ENCODE assay signal across 24 mouse cellular contexts in the genomic region with DNA sequence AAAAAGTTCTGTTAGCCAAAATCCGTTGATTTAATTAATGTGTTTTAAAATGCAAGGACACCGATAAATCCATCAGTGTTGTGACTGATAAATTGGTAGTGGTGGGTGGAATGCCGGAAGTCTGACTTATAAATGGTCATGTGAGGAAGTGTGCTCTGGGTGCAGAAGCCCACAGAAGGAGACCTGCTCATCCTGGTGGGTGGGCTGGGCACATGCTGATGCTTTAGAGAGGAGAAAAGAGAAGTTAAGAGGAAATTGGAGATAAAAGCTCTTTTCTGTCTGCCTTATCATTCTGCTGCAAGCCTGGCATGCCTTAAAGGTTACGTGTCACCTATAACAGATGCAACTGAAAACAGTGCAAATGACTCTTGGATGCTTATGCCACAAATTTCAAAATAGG.
DNase-seq lines count a peak whose midpoint lies in the region; ATAC-seq and TF ChIP-seq lines count a peak whose summit lies in the region.
"Had no signal": no experiment of that assay in that cellular context is flagged by ENCODE, and none has a peak within 500 bp of the region (broad histone marks: within the 10 kb centered on the region; RNA-seq: fewer than 3 reads in every experiment).

No protein-coding gene starts in this region.

- no peaks in the 10 kb centered on the region for H3K36me3 ChIP-seq in midbrain, embryonic 11.5 days (ENCODE audit: control insufficient read depth, insufficient read depth, low read length)
- H3K36me3 ChIP-seq in midbrain, postnatal 0 days (ENCODE audit: insufficient read depth, low read length): no peaks in the 10 kb centered on the region
- H3K36me3 ChIP-seq: embryonic facial prominence, embryonic 13.5 days; embryonic facial prominence, embryonic 15.5 days; forebrain, embryonic 10.5 days; forebrain, embryonic 12.5 days; G1E had no signal

- H3K27me3 ChIP-seq in midbrain, embryonic 11.5 days (ENCODE audit: control insufficient read depth, insufficient read depth, low read length): no peaks in the 10 kb centered on the region
- H3K27me3 ChIP-seq in midbrain, postnatal 0 days (ENCODE audit: insufficient read depth, low read length): no peaks in the 10 kb centered on the region
- H3K27me3 ChIP-seq: CH12.LX; embryonic facial prominence, embryonic 15.5 days; forebrain, embryonic 12.5 days; Patski had no signal

- H3K9me3 ChIP-seq in midbrain, embryonic 11.5 days (ENCODE audit: control insufficient read depth, low read length): no peaks in the 10 kb centered on the region
- no peaks in the 10 kb centered on the region for H3K9me3 ChIP-seq in midbrain, postnatal 0 days (ENCODE audit: low read length)
- H3K9me3 ChIP-seq: embryonic facial prominence, embryonic 13.5 days; embryonic facial prominence, embryonic 15.5 days; forebrain, embryonic 10.5 days; forebrain, embryonic 12.5 days had no signal

- no peak for TF ChIP-seq CTCF in midbrain, postnatal 0 days (IDR thresholded peaks at IDR 0.05)

- no peak overlapping the region for H3K4me3 ChIP-seq in midbrain, embryonic 11.5 days (ENCODE audit: low read depth, low read length)
- no peak overlapping the region for H3K4me3 ChIP-seq in midbrain, postnatal 0 days (ENCODE audit: low read depth, low read length)
- H3K4me3 ChIP-seq: embryonic facial prominence, embryonic 13.5 days; embryonic facial prominence, embryonic 15.5 days; erythroblast, embryonic 14.5 days; forebrain, embryonic 10.5 days; forebrain, embryonic 12.5 days had no signal

- 90% methylated on average over 4 of the region's 4 CpGs for WGBS in midbrain, embryonic 11.5 days
- 66% methylated on average over 4 of the region's 4 CpGs for WGBS in midbrain, postnatal 0 days

- H3K4me2 ChIP-seq in midbrain, embryonic 11.5 days: no peak overlapping the region
- H3K4me2 ChIP-seq in midbrain, postnatal 0 days (ENCODE audit: low read depth, low read length, poor library complexity, severe bottlenecking): no peak overlapping the region
- H3K4me2 ChIP-seq: embryonic facial prominence, embryonic 13.5 days; embryonic facial prominence, embryonic 15.5 days; forebrain, embryonic 12.5 days had no signal

- H3K4me1 ChIP-seq in midbrain, embryonic 11.5 days (ENCODE audit: control insufficient read depth, insufficient read depth, low read length): no peaks in the 10 kb centered on the region
- no peaks in the 10 kb centered on the region for H3K4me1 ChIP-seq in midbrain, postnatal 0 days (ENCODE audit: insufficient read depth, low read length)
- H3K4me1 ChIP-seq: embryonic facial prominence, embryonic 15.5 days had no signal

- no peak overlapping the region for H3K27ac ChIP-seq in midbrain, embryonic 11.5 days (ENCODE audit: low read depth, low read length)
- no peak overlapping the region for H3K27ac ChIP-seq in midbrain, postnatal 0 days (ENCODE audit: low read depth, low read length)
- H3K27ac ChIP-seq: embryonic facial prominence, embryonic 13.5 days; embryonic facial prominence, embryonic 15.5 days; forebrain, embryonic 10.5 days; forebrain, embryonic 12.5 days had no signal

- no peak overlapping the region for H3K9ac ChIP-seq in midbrain, embryonic 11.5 days (ENCODE audit: low read length)
- no peak overlapping the region for H3K9ac ChIP-seq in midbrain, postnatal 0 days (replicated peaks; ENCODE audit: low read length, poor library complexity, severe bottlenecking)
- H3K9ac ChIP-seq: embryonic facial prominence, embryonic 13.5 days; embryonic facial prominence, embryonic 15.5 days; forebrain, embryonic 12.5 days had no signal

- DNase-seq in adrenal gland, adult 2 months: peak; percentile 26
- no peak for DNase-seq in adrenal gland, postnatal 10 days
- peak; percentile 72 for DNase-seq in midbrain, embryonic 11.5 days (ENCODE audit: low spot score, missing footprints)
- DNase-seq in midbrain, postnatal 0 days (ENCODE audit: low spot score): no peak
- peak; percentile 44 for DNase-seq in MEL-GATA-1-ER (ENCODE audit: extremely low read depth, low read depth)
- no peak for DNase-seq in thymus, adult 18-20 months
- DNase-seq in B cell, adult 2 months: no peak
- DNase-seq: cerebellum, adult 11-12 months; cerebellum, adult 2 months; cerebellum, adult 9-10 months; cerebellum, postnatal 10 days; cerebellum, postnatal 25 days had no signal

- ATAC-seq in midbrain, embryonic 11.5 days (ENCODE audit: low FRiP score): no peak
- ATAC-seq in midbrain, postnatal 0 days (ENCODE audit: low FRiP score): no peak
- ATAC-seq: activated CD4-positive, CD25-positive, alpha-beta regulatory T cell, adult 4 months; CD4-positive, CD25-positive, alpha-beta regulatory T cell, adult 4 months; forebrain, embryonic 14.5 days; forebrain, embryonic 16.5 days; Patski had no signal

Comparison
In these comparisons a context has a peak if more than half of its experiments do, and no peak if none do; other contexts are left out.
1. DNase-seq: peak in adrenal gland, adult 2 months (single experiment), midbrain, embryonic 11.5 days (single experiment) and MEL-GATA-1-ER (single experiment); none in adrenal gland, postnatal 10 days (single experiment), midbrain, postnatal 0 days (single experiment), thymus, adult 18-20 months (0 of 2) and B cell, adult 2 months (0 of 2).